Mouse (Mus musculus): ENCODE results near the gene Pomgnt2.
A peak's percentile ranks its signal among the peaks of the same experiment; 100 is the strongest.

Pomgnt2 gene

DNA sequence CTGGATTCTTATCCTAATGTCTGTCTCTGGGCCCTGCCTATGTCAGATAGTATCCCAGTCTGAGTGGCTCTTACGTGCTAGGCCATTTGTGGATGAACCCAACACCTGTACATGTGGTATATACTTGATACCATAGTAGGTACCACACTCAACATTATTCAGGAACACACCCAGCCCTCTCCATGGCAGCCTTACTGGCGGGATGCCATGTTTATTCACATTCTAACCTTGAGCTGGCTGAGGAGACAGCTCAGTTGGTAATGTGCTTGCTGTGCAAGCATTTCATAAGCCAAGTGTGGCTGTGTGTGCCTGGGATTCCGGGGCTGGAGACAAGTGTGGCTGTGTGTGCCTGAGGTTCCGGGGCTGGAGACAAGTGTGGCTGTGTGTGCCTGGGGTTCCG is 28.7 kb downstream of the Pomgnt2 start:
- DNase-seq (ENCODE audit: low read depth): no peak

DNA sequence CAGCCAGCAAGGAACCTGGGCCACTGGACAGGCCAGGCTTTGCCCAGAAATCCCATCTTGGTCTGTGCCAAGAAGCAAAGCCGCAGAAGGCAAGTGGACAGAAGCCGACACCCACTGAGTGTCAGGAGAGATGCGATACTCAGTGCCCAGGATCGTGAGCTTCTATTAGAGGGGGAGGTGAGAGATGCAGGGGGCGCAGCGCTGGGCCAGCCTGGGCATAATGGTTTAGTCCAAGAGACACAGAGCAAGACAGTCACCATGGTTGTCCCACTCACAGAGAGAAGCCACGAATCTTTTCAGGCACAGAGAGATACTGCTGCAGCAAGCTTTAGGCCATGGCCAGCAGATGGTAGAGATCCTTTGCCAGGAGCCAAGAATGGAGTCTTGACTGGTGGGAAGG is 32.0 kb downstream of the Pomgnt2 start:
- DNase-seq (ENCODE audit: low read depth): no peak

DNA sequence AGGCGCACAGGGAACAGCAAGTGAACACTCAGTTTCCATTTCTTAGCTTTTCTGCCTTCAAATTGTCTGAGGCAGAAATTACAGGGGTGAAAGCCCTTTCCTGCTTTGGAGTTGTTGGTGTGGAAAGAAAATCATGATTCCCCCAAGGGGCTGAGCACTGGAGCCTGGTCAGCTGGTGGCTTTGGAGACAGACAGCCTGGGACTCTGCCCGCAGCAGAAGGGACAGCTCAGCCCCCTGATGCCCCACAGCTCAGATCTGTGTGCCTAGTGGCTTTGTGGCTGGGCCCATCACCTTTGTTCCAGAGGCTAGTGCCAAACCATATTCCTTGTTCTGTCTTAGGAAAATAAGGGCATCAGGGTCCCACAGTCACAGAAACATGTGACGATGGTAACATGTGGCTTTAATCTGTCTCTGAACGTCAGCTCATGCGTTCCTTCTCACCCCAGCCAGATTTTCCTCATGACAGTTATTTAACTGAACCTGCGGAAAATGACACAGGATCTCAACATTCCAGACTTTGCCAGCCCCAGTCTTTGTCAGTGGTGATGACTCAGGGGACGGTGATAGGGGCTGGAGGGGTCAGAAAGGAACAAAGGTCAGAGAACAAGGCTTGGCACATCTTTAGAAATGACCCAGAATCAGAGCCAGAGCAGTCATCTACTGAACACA is 36.8 kb downstream of the Pomgnt2 start:
- DNase-seq (ENCODE audit: low read depth): no peak

DNA sequence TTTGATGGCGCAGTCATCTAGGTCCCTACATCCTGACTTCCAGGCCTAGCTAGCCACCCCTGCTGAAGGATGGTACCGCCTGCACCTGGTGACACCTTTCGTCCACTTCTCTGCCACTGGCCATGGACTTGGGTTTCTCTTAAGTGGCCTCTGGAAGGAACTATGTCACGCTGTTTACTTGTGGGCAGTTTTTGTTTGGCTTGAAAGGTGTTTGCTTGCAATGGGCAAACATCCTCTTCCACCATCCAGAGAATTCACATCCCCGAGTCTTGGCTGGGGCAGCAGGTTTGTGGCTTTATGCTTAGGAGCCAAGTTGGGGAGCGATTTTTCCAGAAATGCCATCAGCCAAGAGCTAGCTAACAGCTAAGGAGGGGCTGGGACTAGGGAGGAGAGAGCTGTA is 44.3 kb downstream of the Pomgnt2 start:
- DNase-seq (ENCODE audit: low read depth): no peak

DNA sequence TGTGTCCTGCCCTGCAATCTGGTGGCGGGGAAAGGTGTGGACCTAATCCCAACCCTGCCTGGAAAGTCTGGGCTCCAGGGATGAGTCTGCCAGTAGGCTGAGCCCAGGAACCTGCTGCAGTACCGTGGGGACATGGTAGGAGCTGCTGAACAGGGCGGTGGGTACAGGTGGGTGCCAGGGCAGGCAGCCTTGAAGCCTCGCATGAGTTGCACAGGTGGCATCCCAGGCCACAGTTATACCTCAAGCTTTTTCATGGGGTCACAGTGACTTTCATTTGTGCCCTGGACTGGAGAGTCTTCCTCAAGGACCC is 45.8 kb downstream of the Pomgnt2 start:
- no peak for DNase-seq (ENCODE audit: low read depth)

GRCm38 (mm10) chr9:121950418-121951113 is 46.3 kb downstream of the Pomgnt2 start, which contains the start of gene Fam198a:
Gene Fam198a, plus strand, starts transcription at chr9:121950988.
- no peak for DNase-seq (ENCODE audit: low read depth)

DNA sequence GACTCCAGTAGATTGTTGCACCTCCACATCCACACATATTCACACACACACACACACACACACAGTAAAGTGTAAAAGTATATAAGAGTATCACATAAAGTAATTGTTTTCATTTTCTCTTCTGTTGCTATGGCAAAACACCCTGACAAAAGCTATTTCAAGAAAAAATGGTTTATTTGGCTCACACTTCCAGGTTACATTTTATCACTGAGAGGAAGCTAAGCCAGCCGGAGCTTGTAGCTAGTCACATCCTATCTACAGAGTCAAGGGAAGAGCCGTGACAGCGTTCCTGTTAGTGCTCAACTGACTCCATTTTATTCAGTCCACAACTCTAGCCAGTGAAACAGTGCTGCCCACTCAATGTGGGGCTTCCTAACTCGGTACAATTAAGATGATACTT is 48.5 kb downstream of the Pomgnt2 start:
- no peak for DNase-seq (ENCODE audit: low read depth)

- DNase-seq (ENCODE audit: low read depth): no peak
These were observed 49.1 kb downstream of the Pomgnt2 start for GRCm38 (mm10) chr9:121947784-121948183.

GRCm38 (mm10) chr9:121943628-121944027 is 53.3 kb downstream of the Pomgnt2 start:
- DNase-seq (ENCODE audit: low read depth): no peak

DNA sequence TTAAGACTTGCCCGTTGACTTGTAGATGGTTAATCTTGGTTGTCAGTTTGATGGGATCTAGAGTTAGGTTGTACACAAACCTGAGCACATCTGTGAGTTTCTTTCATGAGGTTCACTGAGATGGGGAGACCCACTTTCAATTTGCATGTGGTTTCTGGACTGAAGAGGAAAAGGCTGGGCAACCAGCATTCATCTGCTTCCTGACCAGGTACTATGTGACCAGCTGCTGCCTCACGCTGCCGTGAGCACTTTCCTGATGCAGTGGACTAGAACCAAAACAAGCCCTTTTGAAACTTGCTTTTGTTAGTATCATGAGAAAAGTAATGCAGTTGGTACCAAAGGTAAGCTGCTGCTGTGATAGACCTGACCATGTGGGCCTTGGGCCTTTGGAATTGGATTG is 53.9 kb downstream of the Pomgnt2 start:
- DNase-seq (ENCODE audit: low read depth): no peak

- DNase-seq (ENCODE audit: low read depth): no peak
These were observed 59.0 kb downstream of the Pomgnt2 start for GRCm38 (mm10) chr9:121937944-121938355.

- DNase-seq (ENCODE audit: low read depth): peak; percentile 37
These were observed 59.5 kb downstream of the Pomgnt2 start for GRCm38 (mm10) chr9:121937451-121937864.

- DNase-seq (ENCODE audit: low read depth): no peak
These were observed 60.0 kb downstream of the Pomgnt2 start for GRCm38 (mm10) chr9:121936952-121937351.

- DNase-seq (ENCODE audit: low read depth): no peak
These were observed 62.1 kb downstream of the Pomgnt2 start for GRCm38 (mm10) chr9:121934856-121935255.
